Mouse (Mus musculus) ES-E14 (cell line): ENCODE results near the gene Tmem108.

ENCODE experiments used
- CHD2 ChIP-seq: IDR thresholded peaks from 2 replicates; pipeline ENCODE4 v1.6.1; 2014; ENCODE audit warnings: mild to moderate bottlenecking, low read depth, low read length, inconsistent platforms
- HCFC1 ChIP-seq: IDR thresholded peaks from 2 replicates; pipeline ENCODE4 v1.6.1; 2012; ENCODE audit warnings: low read length, inconsistent platforms, borderline replicate concordance; ENCODE audit not compliant: insufficient read depth
- ZNF384 ChIP-seq: IDR thresholded peaks from 2 replicates; pipeline ENCODE4 v1.6.1; 2012; ENCODE audit warnings: low read depth, low read length, inconsistent platforms

GRCm38 (mm10) chr9:103696967-103697366, 64.7 kb downstream of the Tmem108 start:
- TF ChIP-seq HCFC1: no peak
- no peak for TF ChIP-seq CHD2
- TF ChIP-seq ZNF384: no peak
